Mouse (Mus musculus): ENCODE results near the gene Npm1. TPM values are rescaled to one million over a fixed set of nuclear protein-coding genes. Genes with fewer than 3 reads are reported as not detected.

The Npm1 gene
- polyA plus RNA-seq, 1 experiment from 2014 or later: 1,018 TPM

DNA sequence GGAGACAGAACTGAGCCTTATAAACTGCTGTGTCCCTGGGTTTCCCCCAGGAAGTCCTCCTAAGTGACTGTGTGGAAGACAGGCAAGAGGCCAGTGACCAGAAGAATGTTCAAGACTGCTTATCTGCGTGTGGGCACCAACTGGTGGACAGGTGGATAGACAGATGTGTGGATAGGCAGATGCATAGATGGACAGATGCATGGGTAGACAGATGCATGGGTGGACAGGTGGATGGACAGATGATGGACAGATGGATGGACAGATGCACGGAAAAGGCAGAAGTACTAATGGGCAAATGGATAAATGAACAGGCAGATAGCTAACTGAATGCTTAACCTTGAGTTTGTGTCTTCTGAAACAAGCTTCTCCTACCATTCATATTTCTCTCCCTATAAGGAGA lies 52.9 kb downstream of the Npm1 start:
- H3K9ac ChIP-seq (ENCODE audit: low read depth, low read length): no peak overlapping the region
- no peak for DNase-seq (ENCODE audit: low spot score)
- 0 out of 2 replicates have a peak, but pooled peaks cover 2% of the 10 kb centered on the region for H3K4me1 ChIP-seq (ENCODE audit: control insufficient read depth, insufficient read depth, low read length)
- no peak overlapping the region for H3K27ac ChIP-seq (replicated peaks; ENCODE audit: low read depth, low read length)
- no peaks in the 10 kb centered on the region; the same call in 1 of the 2 replicates for H3K27me3 ChIP-seq (replicated peaks; ENCODE audit: control insufficient read depth, insufficient read depth, low read length)
- WGBS: 74% methylated on average over 2 of the region's 2 CpGs
- H3K9me3 ChIP-seq (ENCODE audit: control insufficient read depth, low read length): no peaks in the 10 kb centered on the region
- no peaks in the 10 kb centered on the region for H3K36me3 ChIP-seq (ENCODE audit: control insufficient read depth, insufficient read depth, low read length)
- no peak overlapping the region for H3K4me2 ChIP-seq (ENCODE audit: low read depth, low read length)
- no peak for ATAC-seq (ENCODE audit: low read depth)
- H3K4me3 ChIP-seq (ENCODE audit: low read depth, low read length): no peak overlapping the region

DNA sequence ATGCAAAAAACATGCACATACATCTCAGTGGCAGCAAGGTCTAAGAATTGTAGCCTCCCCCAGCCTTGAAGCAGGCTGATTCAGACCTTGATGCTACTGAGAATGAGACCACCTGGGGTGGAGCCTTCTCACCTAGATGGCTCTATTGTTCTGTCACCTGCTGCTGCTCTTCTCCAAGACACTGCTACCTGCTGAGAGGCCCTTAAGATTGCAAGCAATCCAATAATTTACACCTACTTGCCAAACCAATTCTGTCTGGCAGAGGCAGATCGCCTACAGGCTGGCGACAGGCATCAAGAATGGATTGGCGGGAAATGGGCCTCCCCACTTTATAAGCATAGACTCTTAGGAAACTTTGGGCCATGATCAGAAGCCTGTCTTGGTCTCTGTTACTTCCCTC lies 55.5 kb downstream of the Npm1 start:
- H3K36me3 ChIP-seq (ENCODE audit: control insufficient read depth, insufficient read depth, low read length): no peaks in the 10 kb centered on the region
- H3K4me1 ChIP-seq (ENCODE audit: control insufficient read depth, insufficient read depth, low read length): 0 out of 2 replicates have a peak, but pooled peaks cover 6% of the 10 kb centered on the region
- no peak overlapping the region for H3K27ac ChIP-seq (replicated peaks; ENCODE audit: low read depth, low read length)
- 54% methylated on average over 3 of the region's 3 CpGs for WGBS
- H3K4me2 ChIP-seq (ENCODE audit: low read depth, low read length): no peak overlapping the region
- H3K4me3 ChIP-seq (ENCODE audit: low read depth, low read length): no peak overlapping the region
- H3K9me3 ChIP-seq (ENCODE audit: control insufficient read depth, low read length): no peaks in the 10 kb centered on the region
- no peaks in the 10 kb centered on the region; the same call in 1 of the 2 replicates for H3K27me3 ChIP-seq (replicated peaks; ENCODE audit: control insufficient read depth, insufficient read depth, low read length)
- no peak for ATAC-seq (ENCODE audit: low read depth)
- no peak for DNase-seq (ENCODE audit: low spot score)
- H3K9ac ChIP-seq (ENCODE audit: low read depth, low read length): no peak overlapping the region

DNA sequence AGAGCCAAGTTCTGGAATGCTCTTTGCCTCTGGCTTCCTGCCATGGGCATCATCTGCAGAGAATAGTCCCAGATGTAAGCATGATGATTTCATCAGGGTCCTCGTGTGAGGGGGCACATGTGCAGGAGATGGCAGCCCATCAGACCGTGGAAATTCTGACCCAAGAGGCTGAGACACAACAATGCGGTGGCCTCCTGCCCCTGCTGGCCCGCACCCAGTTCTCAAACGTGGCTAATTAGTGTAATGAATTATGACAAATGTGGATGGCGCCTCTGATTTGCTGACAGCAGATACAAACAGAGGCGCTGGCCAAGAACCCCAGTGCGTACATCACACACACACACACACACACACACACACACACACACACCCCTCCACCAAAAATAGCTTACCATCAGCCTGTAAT lies 58.1 kb downstream of the Npm1 start:
- DNase-seq (ENCODE audit: low spot score) (peak; percentile 73), ATAC-seq (ENCODE audit: low read depth) (peak; percentile 55; the same call in 1 of the 2 replicates)
- Histone ChIP-seq H3K27me3 (replicated peaks; ENCODE audit: control insufficient read depth, insufficient read depth, low read length) (peaks cover 6% of the 10 kb centered on the region; the same call in 1 of the 2 replicates), H3K4me3 (ENCODE audit: low read depth, low read length) (no peak overlapping the region), H3K4me2 (ENCODE audit: low read depth, low read length) (no peak overlapping the region), H3K4me1 (ENCODE audit: control insufficient read depth, insufficient read depth, low read length) (peaks cover 9% of the 10 kb centered on the region), H3K27ac (replicated peaks; ENCODE audit: low read depth, low read length) (no peak overlapping the region), H3K36me3 (ENCODE audit: control insufficient read depth, insufficient read depth, low read length) (no peaks in the 10 kb centered on the region), H3K9ac (ENCODE audit: low read depth, low read length) (no peak overlapping the region), H3K9me3 (ENCODE audit: control insufficient read depth, low read length) (no peaks in the 10 kb centered on the region)
- 56% methylated on average over 8 of the region's 8 CpGs for WGBS

DNA sequence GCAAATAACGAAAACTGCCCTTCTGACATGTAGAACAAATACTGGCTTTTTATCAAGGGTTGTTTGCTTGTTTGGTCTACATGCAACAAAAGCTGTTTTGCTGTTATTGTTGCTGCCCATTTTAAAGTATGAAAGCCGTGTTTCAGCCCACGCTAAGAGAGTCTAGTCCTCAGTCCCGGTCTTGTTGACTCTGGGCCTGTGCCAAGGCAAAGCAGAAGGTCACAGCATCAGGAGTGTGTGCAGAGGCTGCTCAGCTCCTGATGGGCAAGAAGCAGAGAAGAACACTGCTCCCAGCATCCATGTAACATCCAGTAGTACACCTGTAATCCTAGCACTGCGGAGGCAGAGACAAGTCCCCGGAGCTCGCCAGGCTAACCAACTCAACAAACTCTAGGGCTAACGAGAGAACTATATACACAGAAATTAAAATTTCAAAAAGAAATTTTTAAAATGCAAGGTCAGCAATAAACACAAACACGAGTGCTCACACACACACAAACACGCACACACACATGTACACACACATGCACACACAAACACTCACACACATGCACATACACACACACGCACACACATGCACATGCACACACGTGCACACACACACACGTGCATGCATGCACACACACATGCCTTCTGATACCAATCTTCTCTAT lies 59.6 kb downstream of the Npm1 start:
- 83% methylated on average over 13 of the region's 13 CpGs for WGBS
- peaks cover 12% of the 10 kb centered on the region for H3K4me1 ChIP-seq (ENCODE audit: control insufficient read depth, insufficient read depth, low read length)
- no peak overlapping the region for H3K4me3 ChIP-seq (ENCODE audit: low read depth, low read length)
- H3K27me3 ChIP-seq (replicated peaks; ENCODE audit: control insufficient read depth, insufficient read depth, low read length): peaks cover 6% of the 10 kb centered on the region; the same call in 1 of the 2 replicates
- no peaks in the 10 kb centered on the region for H3K9me3 ChIP-seq (ENCODE audit: control insufficient read depth, low read length)
- ATAC-seq (ENCODE audit: low read depth): no peak
- no peak overlapping the region for H3K4me2 ChIP-seq (ENCODE audit: low read depth, low read length)
- H3K9ac ChIP-seq (ENCODE audit: low read depth, low read length): no peak overlapping the region
- no peak for DNase-seq (ENCODE audit: low spot score)
- no peak overlapping the region for H3K27ac ChIP-seq (replicated peaks; ENCODE audit: low read depth, low read length)
- no peaks in the 10 kb centered on the region for H3K36me3 ChIP-seq (ENCODE audit: control insufficient read depth, insufficient read depth, low read length)

Other genes starting within 250 kb of the Npm1 start
- gene Fgf18, start 15.8 kb downstream of the Npm1 start, polyA plus RNA-seq (2014; fragmentation: Nextera tagmentation; extraction: Ambion mirVana): 15.3 and 16.0 TPM in 2 replicates
- gene Tlx3, start 40.4 kb upstream of the Npm1 start, polyA plus RNA-seq (2014; fragmentation: Nextera tagmentation; extraction: Ambion mirVana): 1.8 and 1.9 TPM in 2 replicates
- not detected in 2 replicates for gene Gm12117, start 113.5 kb upstream of the Npm1 start, polyA plus RNA-seq (2014; fragmentation: Nextera tagmentation; extraction: Ambion mirVana)

All from embryonic facial prominence, embryonic 14.5 days (tissue).